Mouse (Mus musculus) hindbrain, embryonic 13.5 days (tissue): ENCODE data around the gene Naaladl1. TPM values are rescaled to one million over a fixed set of nuclear protein-coding genes. Genes with fewer than 3 reads are reported as not detected.
A peak's percentile ranks its signal among the peaks of the same experiment; 100 is the strongest.

Experiments
- ATAC-seq: fragments of 200-750 bp; cut with Nextera tagmentation; 2 replicates; pipeline ENCODE4 v1.8.0; 2017; ENCODE audit warnings: moderate TSS enrichment; ENCODE audit not compliant: low FRiP score
- H3K27ac ChIP-seq: fragments of 300-500 bp; sonication (generic); 2 replicates; pipeline ENCODE4 v1.5.1; 2015; ENCODE audit warnings: inconsistent platforms, mild to moderate bottlenecking, moderate library complexity
- H3K27me3 ChIP-seq: fragments of 300-500 bp; sonication (generic); 2 replicates; pipeline ENCODE4 v1.6.1; 2015; ENCODE audit warnings: mild to moderate bottlenecking, inconsistent platforms
- H3K36me3 ChIP-seq: fragments of 300-500 bp; sonication (generic); 2 replicates; pipeline ENCODE4 v1.6.1; 2015; ENCODE audit warnings: mild to moderate bottlenecking, inconsistent platforms
- H3K4me1 ChIP-seq: fragments of 300-500 bp; sonication (generic); replicated peaks from 2 replicates; pipeline ENCODE4 v1.6.1; 2015; ENCODE audit warnings: inconsistent platforms
- H3K4me2 ChIP-seq: fragments of 300-500 bp; sonication (generic); 2 replicates; pipeline ENCODE4 v1.6.1; 2015; ENCODE audit warnings: inconsistent platforms, mild to moderate bottlenecking, moderate library complexity
- H3K4me3 ChIP-seq: fragments of 300-500 bp; sonication (generic); 2 replicates; pipeline ENCODE4 v1.5.1; 2015; ENCODE audit warnings: mild to moderate bottlenecking, inconsistent platforms
- H3K9ac ChIP-seq: fragments of 300-500 bp; sonication (generic); 2 replicates; pipeline ENCODE4 v1.6.1; 2015; ENCODE audit warnings: mild to moderate bottlenecking, inconsistent platforms
- H3K9me3 ChIP-seq: fragments of 300-500 bp; sonication (generic); 2 replicates; pipeline ENCODE4 v1.6.1; 2016; ENCODE audit warnings: inconsistent platforms
- WGBS: fragments of 180-500 bp; shearing (Covaris S2); methylation state at CpG from one replicate; pipeline ENCODE4 v1.1.7; 2015; 5-methylcytosine and 5-hydroxymethylcytosine counted together
- polyA plus RNA-seq: library from polyadenylated mRNA; unstranded; fragments of >200 nt; fragmentation: Nextera tagmentation; extraction: Ambion mirVana; gene quantifications from 2 replicates; pipeline ENCODE4 v1.2.1, GENCODE M21; 2015

Gene Naaladl1
- polyA plus RNA-seq, 1 experiment from 2014 or later, result 0.27 TPM

- no peaks in the 10 kb centered on the region for H3K9me3 ChIP-seq
- H3K4me1 ChIP-seq, result peaks cover 15% of the 10 kb centered on the region
- no peak overlapping the region for H3K9ac ChIP-seq
- ATAC-seq, result no peak
- no peak overlapping the region for H3K27ac ChIP-seq
- no peaks in the 10 kb centered on the region for H3K27me3 ChIP-seq
- H3K36me3 ChIP-seq, result peaks cover 3% of the 10 kb centered on the region
- H3K4me2 ChIP-seq, result no peak overlapping the region
- no peak overlapping the region for H3K4me3 ChIP-seq
- WGBS, result 94% methylated on average over 13 of the region's 13 CpGs
Measured at GRCm38 (mm10) chr19:6088841-6089240, 16.7 kb upstream of the Naaladl1 start.

- no peaks in the 10 kb centered on the region for H3K9me3 ChIP-seq
- H3K4me3 ChIP-seq, result no peak within 1 kb of the TSS
- no peaks in the 10 kb centered on the region for H3K27me3 ChIP-seq
- H3K4me1 ChIP-seq, result no peaks in the 10 kb centered on the region
- WGBS, result 91% methylated on average over 7 of the region's 7 CpGs
- no peak within 1 kb of the TSS for H3K4me2 ChIP-seq
- no peak within 1 kb of the TSS for H3K27ac ChIP-seq
- H3K9ac ChIP-seq, result peak within 1 kb of the TSS; percentile 24; the same call in 1 of the 2 replicates
- H3K36me3 ChIP-seq, result peaks cover 3% of the 10 kb centered on the region
- no peak for ATAC-seq
Measured at GRCm38 (mm10) chr19:6094119-6094518, 11.5 kb upstream of the Naaladl1 start, which contains the start of gene AC131692.1. Gene AC131692.1, plus strand, starts transcription at chr19:6094419.

GRCm38 (mm10) chr19:6097847-6098246, 7.7 kb upstream of the Naaladl1 start:
- no peak overlapping the region for H3K4me3 ChIP-seq
- no peak overlapping the region for H3K4me2 ChIP-seq
- H3K4me1 ChIP-seq, result no peaks in the 10 kb centered on the region
- no peak overlapping the region for H3K27ac ChIP-seq
- H3K27me3 ChIP-seq, result no peaks in the 10 kb centered on the region
- no peak overlapping the region for H3K9ac ChIP-seq
- ATAC-seq, result no peak
- H3K9me3 ChIP-seq, result no peaks in the 10 kb centered on the region
- 95% methylated on average over 3 of the region's 3 CpGs for WGBS
- no peaks in the 10 kb centered on the region for H3K36me3 ChIP-seq

- Histone ChIP-seq H3K36me3 (no peaks in the 10 kb centered on the region), H3K4me1 (no peaks in the 10 kb centered on the region), H3K27ac (no peak overlapping the region), H3K4me2 (no peak overlapping the region), H3K9ac (no peak overlapping the region), H3K4me3 (no peak overlapping the region), H3K9me3 (no peaks in the 10 kb centered on the region), H3K27me3 (no peaks in the 10 kb centered on the region)
- no peak for ATAC-seq
- 62% methylated on average over 6 of the region's 6 CpGs for WGBS
Measured at GRCm38 (mm10) chr19:6101186-6101585, 4.4 kb upstream of the Naaladl1 start.

GRCm38 (mm10) chr19:6102169-6102853, 3.3 kb upstream of the Naaladl1 start:
- ATAC-seq, result no peak
- H3K27ac ChIP-seq, result no peak overlapping the region
- no peaks in the 10 kb centered on the region for H3K4me1 ChIP-seq
- no peaks in the 10 kb centered on the region for H3K9me3 ChIP-seq
- no peak overlapping the region; the same call in 1 of the 2 replicates for H3K9ac ChIP-seq
- 80% methylated on average over 6 of the region's 6 CpGs for WGBS
- no peak overlapping the region for H3K4me2 ChIP-seq
- H3K4me3 ChIP-seq, result no peak overlapping the region
- no peaks in the 10 kb centered on the region for H3K27me3 ChIP-seq
- H3K36me3 ChIP-seq, result no peaks in the 10 kb centered on the region

GRCm38 (mm10) chr19:6104476-6104875, 1.1 kb upstream of the Naaladl1 start:
- Histone ChIP-seq H3K4me1 (no peaks in the 10 kb centered on the region), H3K4me2 (no peak overlapping the region), H3K4me3 (no peak overlapping the region), H3K9ac (0 out of 2 replicates have a peak overlapping the region, but pooled peaks have one; percentile 1), H3K27ac (no peak overlapping the region), H3K36me3 (no peaks in the 10 kb centered on the region), H3K9me3 (no peaks in the 10 kb centered on the region), H3K27me3 (no peaks in the 10 kb centered on the region)
- no peak for ATAC-seq
- WGBS, result 92% methylated on average over 4 of the region's 4 CpGs

- no peak overlapping the region for H3K4me3 ChIP-seq
- 0 out of 2 replicates have a peak overlapping the region, but pooled peaks have one; percentile 24 for H3K9ac ChIP-seq
- no peak for ATAC-seq
- H3K9me3 ChIP-seq, result no peaks in the 10 kb centered on the region
- no peak overlapping the region for H3K27ac ChIP-seq
- H3K4me2 ChIP-seq, result no peak overlapping the region
- peaks cover 17% of the 10 kb centered on the region for H3K4me1 ChIP-seq
- H3K27me3 ChIP-seq, result no peaks in the 10 kb centered on the region
- H3K36me3 ChIP-seq, result peaks cover 38% of the 10 kb centered on the region
- 56% methylated on average over 6 of the region's 6 CpGs for WGBS
Measured at GRCm38 (mm10) chr19:6113116-6113515, 7.5 kb downstream of the Naaladl1 start.

GRCm38 (mm10) chr19:6116113-6116850, 10.7 kb downstream of the Naaladl1 start:
- Histone ChIP-seq H3K27ac (no peak overlapping the region), H3K36me3 (peaks cover 54% of the 10 kb centered on the region), H3K4me2 (peak overlapping the region; percentile 93), H3K27me3 (no peaks in the 10 kb centered on the region), H3K4me1 (peaks cover 30% of the 10 kb centered on the region), H3K4me3 (peak overlapping the region; percentile 89; the same call in 1 of the 2 replicates), H3K9me3 (no peaks in the 10 kb centered on the region), H3K9ac (peak overlapping the region; percentile 89)
- 89% methylated on average over 15 of the region's 15 CpGs for WGBS
- ATAC-seq, result no peak

- Histone ChIP-seq H3K4me3 (peak overlapping the region; percentile 89), H3K9ac (peak overlapping the region; percentile 89), H3K9me3 (no peaks in the 10 kb centered on the region), H3K4me1 (peaks cover 30% of the 10 kb centered on the region), H3K27ac (peak overlapping the region; percentile 95), H3K36me3 (peaks cover 57% of the 10 kb centered on the region), H3K4me2 (peak overlapping the region; percentile 93), H3K27me3 (no peaks in the 10 kb centered on the region)
- ATAC-seq, result no peak
- 6% methylated on average over 32 of the region's 32 CpGs for WGBS
Measured at GRCm38 (mm10) chr19:6117346-6117985, 11.9 kb downstream of the Naaladl1 start.

GRCm38 (mm10) chr19:6117986-6118676, 12.5 kb downstream of the Naaladl1 start, which contains the start of gene Sac3d1:
Gene Sac3d1, minus strand, starts transcription at chr19:6118650.
- under 1% methylated on average over 77 of the region's 77 CpGs for WGBS
- peaks cover 50% of the 10 kb centered on the region for H3K36me3 ChIP-seq
- H3K27ac ChIP-seq, result peak within 1 kb of the TSS; percentile 95
- peak within 1 kb of the TSS; percentile 89 for H3K9ac ChIP-seq
- no peaks in the 10 kb centered on the region for H3K9me3 ChIP-seq
- peak within 1 kb of the TSS; percentile 89 for H3K4me3 ChIP-seq
- peak; percentile 91 for ATAC-seq
- peak within 1 kb of the TSS; percentile 93 for H3K4me2 ChIP-seq
- peaks cover 30% of the 10 kb centered on the region for H3K4me1 ChIP-seq
- no peaks in the 10 kb centered on the region for H3K27me3 ChIP-seq

GRCm38 (mm10) chr19:6118677-6119185, 13.1 kb downstream of the Naaladl1 start:
- peak; percentile 52 for ATAC-seq
- under 1% methylated on average over 8 of the region's 8 CpGs for WGBS
- H3K27ac ChIP-seq, result peak overlapping the region; percentile 95
- peak overlapping the region; percentile 89 for H3K9ac ChIP-seq
- H3K4me2 ChIP-seq, result peak overlapping the region; percentile 93
- peaks cover 50% of the 10 kb centered on the region for H3K36me3 ChIP-seq
- H3K27me3 ChIP-seq, result no peaks in the 10 kb centered on the region
- H3K4me3 ChIP-seq, result peak overlapping the region; percentile 89
- peaks cover 36% of the 10 kb centered on the region for H3K4me1 ChIP-seq
- H3K9me3 ChIP-seq, result no peaks in the 10 kb centered on the region
